Mouse (Mus musculus) hindbrain, embryonic 16.5 days (tissue): ENCODE results near the gene Ccdc9b. TPM values are rescaled to one million over a fixed set of nuclear protein-coding genes. Genes with fewer than 3 reads are reported as not detected.

ENCODE experiments used
- ATAC-seq: fragments of 200-750 bp; cut with Nextera tagmentation; 2 replicates; pipeline ENCODE4 v1.8.0; 2017; ENCODE audit warnings: moderate TSS enrichment, moderate library complexity
- H3K27ac ChIP-seq: fragments of 300-500 bp; sonication (generic); 2 replicates; pipeline ENCODE4 v1.5.1; 2014; ENCODE audit warnings: low read depth, mild to moderate bottlenecking, control low read depth, low read length, moderate library complexity
- H3K27me3 ChIP-seq: fragments of 300-500 bp; sonication (generic); replicated peaks from 2 replicates; pipeline ENCODE4 v1.6.1; 2014; ENCODE audit warnings: low read length; ENCODE audit not compliant: control insufficient read depth, insufficient read depth
- H3K36me3 ChIP-seq: fragments of 300-500 bp; sonication (generic); 2 replicates; pipeline ENCODE4 v1.6.1; 2014; ENCODE audit warnings: mild to moderate bottlenecking, low read length, moderate library complexity, mixed read lengths; ENCODE audit not compliant: control insufficient read depth, insufficient read depth
- H3K4me1 ChIP-seq: fragments of 300-500 bp; sonication (generic); 2 replicates; pipeline ENCODE4 v1.6.1; 2014; ENCODE audit warnings: low read depth, low read length; ENCODE audit not compliant: control insufficient read depth, insufficient read depth
- H3K4me2 ChIP-seq: fragments of 300-500 bp; sonication (generic); 2 replicates; pipeline ENCODE4 v1.6.1; 2014; ENCODE audit warnings: mild to moderate bottlenecking, low read length, control low read depth, moderate library complexity
- H3K4me3 ChIP-seq: fragments of 300-500 bp; sonication (generic); 2 replicates; pipeline ENCODE4 v1.5.1; 2014; ENCODE audit warnings: mild to moderate bottlenecking, low read length, control low read depth, moderate library complexity
- H3K9ac ChIP-seq: fragments of 300-500 bp; sonication (generic); 2 replicates; pipeline ENCODE4 v1.6.1; 2014; ENCODE audit warnings: low read depth, mild to moderate bottlenecking, control low read depth, low read length, moderate library complexity
- H3K9me3 ChIP-seq: fragments of 300-500 bp; sonication (generic); 2 replicates; pipeline ENCODE4 v1.6.1; 2014; ENCODE audit warnings: mild to moderate bottlenecking, low read length, moderate library complexity; ENCODE audit not compliant: control insufficient read depth
- WGBS: fragments of 180-500 bp; shearing (Covaris S2); extraction: QIAGEN DNeasy Blood & Tissue Kit; methylation state at CpG from one replicate; pipeline ENCODE4 v1.1.7; 2014; 5-methylcytosine and 5-hydroxymethylcytosine counted together
- polyA plus RNA-seq: library from polyadenylated mRNA; unstranded; fragments of >200 nt; fragmentation: Nextera tagmentation; extraction: Ambion mirVana; gene quantifications from 2 replicates; pipeline ENCODE4 v1.2.1, GENCODE M21; 2015

The Ccdc9b gene
- polyA plus RNA-seq, 1 experiment from 2014 or later, result 1.0 TPM

- H3K36me3 ChIP-seq, result no peaks in the 10 kb centered on the region
- H3K4me2 ChIP-seq, result no peak overlapping the region
- 79% methylated on average over 10 of the region's 10 CpGs for WGBS
- no peak overlapping the region for H3K4me3 ChIP-seq
- no peaks in the 10 kb centered on the region; the same call in 1 of the 2 replicates for H3K27me3 ChIP-seq
- no peak for ATAC-seq
- H3K9me3 ChIP-seq, result no peaks in the 10 kb centered on the region
- H3K27ac ChIP-seq, result no peak overlapping the region
- H3K4me1 ChIP-seq, result peaks cover 17% of the 10 kb centered on the region
- no peak overlapping the region for H3K9ac ChIP-seq
These were observed 3.9 kb upstream of the Ccdc9b start for GRCm38 (mm10) chr2:118766041-118767033.

GRCm38 (mm10) chr2:118764875-118765274 is 2.4 kb upstream of the Ccdc9b start:
- Histone ChIP-seq H3K4me3 (no peak overlapping the region), H3K27me3 (no peaks in the 10 kb centered on the region; the same call in 1 of the 2 replicates), H3K9ac (no peak overlapping the region), H3K4me2 (no peak overlapping the region), H3K9me3 (no peaks in the 10 kb centered on the region), H3K4me1 (peaks cover 31% of the 10 kb centered on the region), H3K36me3 (no peaks in the 10 kb centered on the region), H3K27ac (no peak overlapping the region)
- ATAC-seq, result no peak
- 86% methylated on average over 5 of the region's 5 CpGs for WGBS

DNA sequence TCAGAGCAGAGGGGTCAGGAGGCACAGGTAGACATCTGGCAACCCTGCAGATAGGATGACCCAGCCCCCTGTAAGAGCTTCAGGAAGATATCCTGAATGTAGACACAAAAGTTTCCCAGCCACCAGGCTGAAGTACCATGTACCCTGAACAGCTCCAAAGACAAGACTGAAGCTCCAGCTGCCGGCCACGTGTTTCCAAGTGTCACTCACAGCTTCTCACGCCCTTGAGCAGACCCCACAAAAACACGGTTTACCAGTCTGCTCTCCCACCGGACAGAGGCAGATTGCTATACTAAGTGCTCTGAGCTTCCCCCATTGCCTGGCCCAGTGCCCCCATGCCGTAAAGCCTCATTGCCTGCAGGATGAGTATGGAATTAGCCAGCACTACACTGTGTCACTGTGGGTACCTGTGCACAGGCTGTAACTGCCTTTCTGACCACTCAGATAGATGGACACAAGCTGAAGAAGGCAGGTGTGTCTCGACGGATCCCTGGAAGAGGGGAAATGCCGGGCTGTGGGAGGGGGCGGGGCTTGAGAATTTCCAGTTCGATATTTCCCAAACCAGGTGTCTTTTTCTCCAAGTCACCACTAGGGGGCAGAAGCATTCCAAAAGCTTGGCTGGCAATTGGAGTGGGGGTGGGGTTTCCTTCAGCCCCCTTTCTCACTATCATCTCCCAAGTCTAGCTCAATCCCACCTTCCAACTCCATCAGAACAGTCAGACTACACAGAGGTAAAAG is 1.8 kb upstream of the Ccdc9b start:
- Histone ChIP-seq H3K4me2 (peak overlapping the region; percentile 19; the same call in 1 of the 2 replicates), H3K4me3 (no peak overlapping the region), H3K27me3 (no peaks in the 10 kb centered on the region), H3K27ac (no peak overlapping the region), H3K4me1 (peaks cover 31% of the 10 kb centered on the region), H3K36me3 (no peaks in the 10 kb centered on the region), H3K9me3 (no peaks in the 10 kb centered on the region), H3K9ac (no peak overlapping the region)
- no peak for ATAC-seq
- 24% methylated on average over 11 of the region's 11 CpGs for WGBS

- peaks cover 31% of the 10 kb centered on the region for H3K4me1 ChIP-seq
- WGBS, result 64% methylated on average over 7 of the region's 7 CpGs
- H3K4me2 ChIP-seq, result no peak overlapping the region
These were observed 1.0 kb upstream of the Ccdc9b start for GRCm38 (mm10) chr2:118763469-118763868.

GRCm38 (mm10) chr2:118762784-118763148 is 305 bp upstream of the Ccdc9b start:
- WGBS, result 10% methylated on average over 10 of the region's 10 CpGs
- ATAC-seq, result no peak
- H3K27me3 ChIP-seq, result no peaks in the 10 kb centered on the region
- peak overlapping the region; percentile 66 for H3K9ac ChIP-seq
- H3K4me2 ChIP-seq, result peak overlapping the region; percentile 51
- no peaks in the 10 kb centered on the region for H3K9me3 ChIP-seq
- no peaks in the 10 kb centered on the region for H3K36me3 ChIP-seq
- H3K4me1 ChIP-seq, result peaks cover 31% of the 10 kb centered on the region
- peak overlapping the region; percentile 91 for H3K27ac ChIP-seq
- no peak overlapping the region for H3K4me3 ChIP-seq

More at GRCm38 (mm10) chr2:118763469-118763868, 1.0 kb upstream of the Ccdc9b start:
- H3K27me3 ChIP-seq, result no peaks in the 10 kb centered on the region
- H3K36me3 ChIP-seq, result no peaks in the 10 kb centered on the region
- peak overlapping the region; percentile 91; the same call in 1 of the 2 replicates for H3K27ac ChIP-seq
- no peaks in the 10 kb centered on the region for H3K9me3 ChIP-seq
- H3K9ac ChIP-seq, result no peak overlapping the region
- H3K4me3 ChIP-seq, result no peak overlapping the region
- no peak for ATAC-seq

GRCm38 (mm10) chr2:118761358-118761757 is 1.1 kb downstream of the Ccdc9b start:
- ATAC-seq, result no peak
- no peaks in the 10 kb centered on the region for H3K9me3 ChIP-seq
- H3K4me1 ChIP-seq, result peaks cover 31% of the 10 kb centered on the region
- no peak overlapping the region for H3K4me3 ChIP-seq
- peak overlapping the region; percentile 66 for H3K9ac ChIP-seq
- WGBS, result 79% methylated on average over 12 of the region's 12 CpGs
- peak overlapping the region; percentile 51 for H3K4me2 ChIP-seq
- no peaks in the 10 kb centered on the region for H3K36me3 ChIP-seq
- H3K27me3 ChIP-seq, result no peaks in the 10 kb centered on the region
- peak overlapping the region; percentile 91 for H3K27ac ChIP-seq

DNA sequence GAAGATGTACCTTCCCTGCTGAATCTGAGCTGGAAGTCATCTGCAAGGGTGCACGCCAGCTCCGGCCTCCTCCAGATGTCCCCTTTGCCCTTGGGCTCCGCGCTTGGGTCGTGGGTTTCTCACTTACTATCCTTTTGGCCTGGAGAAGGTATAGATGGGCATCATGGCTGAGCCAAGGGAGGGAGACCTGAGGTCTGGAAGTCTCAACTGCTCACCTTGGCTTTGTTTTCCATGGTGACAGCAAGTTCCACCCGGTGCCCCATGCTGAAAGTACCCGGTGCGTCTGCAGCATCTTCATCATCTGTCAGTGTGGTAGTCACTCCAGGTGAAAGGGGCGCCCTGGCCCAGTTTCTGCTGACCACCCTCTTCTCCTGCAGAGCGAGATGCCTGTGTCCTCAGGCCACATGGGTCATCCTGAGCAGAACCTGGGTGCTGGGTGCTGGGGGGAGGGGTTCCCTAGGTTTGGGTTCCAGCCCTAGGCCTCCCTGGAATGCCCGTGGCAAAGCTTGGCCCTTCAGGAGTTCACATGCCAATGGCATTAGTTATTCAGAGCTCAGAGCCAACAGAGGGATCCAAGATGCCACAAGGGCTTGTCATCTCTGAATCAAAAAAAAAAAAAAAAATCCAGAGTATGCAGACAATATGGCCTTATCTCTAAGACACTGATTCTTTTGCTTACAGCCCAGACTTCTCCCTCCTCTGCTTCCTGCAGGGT is 2.0 kb downstream of the Ccdc9b start:
- no peaks in the 10 kb centered on the region for H3K9me3 ChIP-seq
- WGBS, result 86% methylated on average over 11 of the region's 11 CpGs
- ATAC-seq, result no peak
- no peaks in the 10 kb centered on the region for H3K36me3 ChIP-seq
- peaks cover 31% of the 10 kb centered on the region for H3K4me1 ChIP-seq
- no peak overlapping the region for H3K4me2 ChIP-seq
- no peak overlapping the region for H3K4me3 ChIP-seq
- H3K27ac ChIP-seq, result no peak overlapping the region; the same call in 1 of the 2 replicates
- H3K9ac ChIP-seq, result 0 out of 2 replicates have a peak overlapping the region, but pooled peaks have one; percentile 39
- no peaks in the 10 kb centered on the region for H3K27me3 ChIP-seq

DNA sequence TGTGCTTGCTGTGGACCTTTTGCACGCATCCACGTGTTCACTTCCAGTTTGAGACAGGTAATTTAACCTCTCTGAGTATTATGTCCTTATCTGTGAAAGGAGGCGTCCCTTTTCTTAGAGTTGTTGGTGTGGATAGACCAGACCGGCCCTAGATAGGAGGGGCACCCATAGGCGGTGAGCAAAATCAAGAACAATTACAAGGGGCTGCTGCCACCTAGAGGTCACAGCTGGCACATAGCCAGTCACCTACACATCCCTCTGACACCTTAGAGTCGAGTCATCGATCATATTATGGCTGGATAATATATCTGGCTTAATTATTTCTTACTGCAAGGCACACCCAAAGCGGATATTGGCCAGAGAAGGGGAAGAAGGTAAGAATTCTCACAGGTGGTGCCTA is 2.6 kb downstream of the Ccdc9b start:
- H3K9ac ChIP-seq, result no peak overlapping the region
- 11% methylated on average over 8 of the region's 8 CpGs for WGBS
- H3K4me2 ChIP-seq, result peak overlapping the region; percentile 31; the same call in 1 of the 2 replicates
- H3K36me3 ChIP-seq, result no peaks in the 10 kb centered on the region
- peaks cover 31% of the 10 kb centered on the region for H3K4me1 ChIP-seq
- H3K9me3 ChIP-seq, result no peaks in the 10 kb centered on the region
- peak; percentile 68 for ATAC-seq
- no peak overlapping the region for H3K4me3 ChIP-seq
- H3K27ac ChIP-seq, result no peak overlapping the region
- H3K27me3 ChIP-seq, result no peaks in the 10 kb centered on the region
